8 mouse cellular contexts compared by ENCODE assay signal in genomic region chr12:36042348-36042778, GRCm38 (mm10). TPM values are rescaled to one million over a fixed set of nuclear protein-coding genes. Genes with fewer than 3 reads are reported as not detected.
A peak's percentile ranks its signal among the peaks of the same experiment; 100 is the strongest.
DNase-seq lines count a peak whose midpoint lies in the region; ATAC-seq lines count a peak whose summit lies in the region.

TSS of gene Tspan13 (minus strand) at chr12:36042500.

- peak; percentile 78 for ATAC-seq in CD4-positive, CD25-positive, alpha-beta regulatory T cell, adult 4 months
- ATAC-seq in forebrain, embryonic 12.5 days (ENCODE audit: low FRiP score): peak; percentile 99
- ATAC-seq in heart, embryonic 16.5 days (replicated peaks; ENCODE audit: extremely low read depth, insufficient read depth, low FRiP score): peak; percentile 95
- peak; percentile 93 for ATAC-seq in liver, embryonic 13.5 days (ENCODE audit: low read depth)
- ATAC-seq in stomach, embryonic 15.5 days (ENCODE audit: insufficient read depth, low FRiP score, low read depth): peak; percentile 98

- peak within 1 kb of the TSS; percentile 60 for H3K4me2 ChIP-seq in forebrain, embryonic 12.5 days
- H3K4me2 ChIP-seq in heart, embryonic 16.5 days (ENCODE audit: low read depth, low read length): peak within 1 kb of the TSS; percentile 96
- peak within 1 kb of the TSS; percentile 98 for H3K4me2 ChIP-seq in liver, embryonic 13.5 days
- H3K4me2 ChIP-seq in stomach, embryonic 15.5 days: peak within 1 kb of the TSS; percentile 96

- peak within 1 kb of the TSS; percentile 92 for H3K4me3 ChIP-seq in forebrain, embryonic 12.5 days (replicated peaks)
- H3K4me3 ChIP-seq in heart, embryonic 16.5 days (ENCODE audit: low read length): peak within 1 kb of the TSS; percentile 91
- peak within 1 kb of the TSS; percentile 79 for H3K4me3 ChIP-seq in liver, embryonic 13.5 days (replicated peaks)
- H3K4me3 ChIP-seq in stomach, embryonic 15.5 days (replicated peaks): peak within 1 kb of the TSS; percentile 89

- no peaks in the 10 kb centered on the region for H3K36me3 ChIP-seq in forebrain, embryonic 12.5 days (replicated peaks)
- no peaks in the 10 kb centered on the region for H3K36me3 ChIP-seq in heart, embryonic 16.5 days (ENCODE audit: control insufficient read depth, insufficient read depth)
- H3K36me3 ChIP-seq in liver, embryonic 13.5 days: no peaks in the 10 kb centered on the region
- H3K36me3 ChIP-seq in stomach, embryonic 15.5 days: no peaks in the 10 kb centered on the region

- peak within 1 kb of the TSS; percentile 94 for H3K9ac ChIP-seq in forebrain, embryonic 12.5 days
- peak within 1 kb of the TSS; percentile 90 for H3K9ac ChIP-seq in heart, embryonic 16.5 days (ENCODE audit: low read length)
- H3K9ac ChIP-seq in liver, embryonic 13.5 days: peak within 1 kb of the TSS; percentile 81
- H3K9ac ChIP-seq in stomach, embryonic 15.5 days: peak within 1 kb of the TSS; percentile 75

- H3K27me3 ChIP-seq in forebrain, embryonic 12.5 days: peaks cover 4% of the 10 kb centered on the region; the same call in 1 of the 2 replicates
- no peaks in the 10 kb centered on the region for H3K27me3 ChIP-seq in heart, embryonic 16.5 days (ENCODE audit: control insufficient read depth, insufficient read depth, low read length)
- H3K27me3 ChIP-seq in liver, embryonic 13.5 days: no peaks in the 10 kb centered on the region
- no peaks in the 10 kb centered on the region for H3K27me3 ChIP-seq in stomach, embryonic 15.5 days (replicated peaks)

- under 1% methylated on average over 35 of the region's 35 CpGs for WGBS in forebrain, embryonic 12.5 days
- WGBS in heart, embryonic 16.5 days: under 1% methylated on average over 35 of the region's 35 CpGs
- 0% methylated on average over 35 of the region's 35 CpGs for WGBS in liver, embryonic 13.5 days (ENCODE audit: insufficient replicate concordance)
- 1% methylated on average over 31 of the region's 35 CpGs for WGBS in stomach, embryonic 15.5 days

- H3K27ac ChIP-seq in forebrain, embryonic 12.5 days: peak within 1 kb of the TSS; percentile 88
- peak within 1 kb of the TSS; percentile 68 for H3K27ac ChIP-seq in heart, embryonic 16.5 days (ENCODE audit: low read length)
- no peak within 1 kb of the TSS; the same call in 1 of the 2 replicates for H3K27ac ChIP-seq in liver, embryonic 13.5 days
- peak within 1 kb of the TSS; percentile 62 for H3K27ac ChIP-seq in stomach, embryonic 15.5 days

- peaks cover 17% of the 10 kb centered on the region for H3K4me1 ChIP-seq in forebrain, embryonic 12.5 days
- peaks cover 17% of the 10 kb centered on the region for H3K4me1 ChIP-seq in heart, embryonic 16.5 days (ENCODE audit: control insufficient read depth, insufficient read depth, low read length)
- peaks cover 37% of the 10 kb centered on the region for H3K4me1 ChIP-seq in liver, embryonic 13.5 days (replicated peaks)
- H3K4me1 ChIP-seq in stomach, embryonic 15.5 days: no peaks in the 10 kb centered on the region

- H3K9me3 ChIP-seq in forebrain, embryonic 12.5 days: no peaks in the 10 kb centered on the region
- no peaks in the 10 kb centered on the region for H3K9me3 ChIP-seq in heart, embryonic 16.5 days (replicated peaks; ENCODE audit: control insufficient read depth, low read length)
- H3K9me3 ChIP-seq in liver, embryonic 13.5 days (replicated peaks): no peaks in the 10 kb centered on the region
- no peaks in the 10 kb centered on the region for H3K9me3 ChIP-seq in stomach, embryonic 15.5 days

- peak; percentile 81 for DNase-seq in c-Kit-positive CD71-positive TER-119-negative erythroid progenitor cells, embryonic 14.5 days (ENCODE audit: low read depth)
- peak; percentile 87 to 93 for DNase-seq in kidney, postnatal 25 days
- peak; percentile 82 for DNase-seq in liver, embryonic 13.5 days
- DNase-seq in natural killer cell, adult 2 months (ENCODE audit: low spot score in 2 of 2): peak; percentile 78 to 94

RNA-seq across cellular contexts. Expression of gene Tspan13, which starts in this region (rescaled TPM):
- 100 to 1,000 TPM; 219 to 252 TPM for polyA plus RNA-seq in CD4-positive, CD25-positive, alpha-beta regulatory T cell, adult 4 months (2017; shearing (Covaris generic))
- 236 and 244 TPM in 2 replicates for polyA plus RNA-seq in forebrain, embryonic 12.5 days (2016; fragmentation: Nextera tagmentation; extraction: Ambion mirVana)
- polyA plus RNA-seq in heart, embryonic 16.5 days (2015; fragmentation: Nextera tagmentation; extraction: Ambion mirVana): 65.3 and 72.3 TPM in 2 replicates
- polyA plus RNA-seq in liver, embryonic 13.5 days (2015; fragmentation: Nextera tagmentation; extraction: Ambion mirVana): 21.8 and 25.8 TPM in 2 replicates
- polyA plus RNA-seq in stomach, embryonic 15.5 days (2015; fragmentation: Nextera tagmentation; extraction: Ambion mirVana): 134 and 146 TPM in 2 replicates
